Mouse (Mus musculus): ENCODE data around the gene Tnfaip8l3.
"Not testable (repeated sequence)": the region's sequence is repeated elsewhere in the genome, so short reads cannot be mapped to it uniquely, and the experiment has no call there.

Tnfaip8l3 gene

GRCm38 (mm10) chr9:54068032-54068649, at the start of gene Tnfaip8l3:
Gene Tnfaip8l3, minus strand, starts transcription at chr9:54068388.
- DNase-seq (ENCODE audit: low read depth, low spot score) = no peak

GRCm38 (mm10) chr9:54112726-54113125, 44.5 kb upstream of the Tnfaip8l3 start:
- DNase-seq (ENCODE audit: low read depth, low spot score) = no peak

GRCm38 (mm10) chr9:54098636-54099035, 30.4 kb upstream of the Tnfaip8l3 start:
- DNase-seq (ENCODE audit: low read depth, low spot score) = no peak

- no peak for DNase-seq (ENCODE audit: low read depth, low spot score)
Observed at GRCm38 (mm10) chr9:54097091-54097490, 28.9 kb upstream of the Tnfaip8l3 start.

- DNase-seq (ENCODE audit: low read depth, low spot score) = no peak
Observed at GRCm38 (mm10) chr9:54084245-54084644, 16.1 kb upstream of the Tnfaip8l3 start.

- DNase-seq (ENCODE audit: low read depth, low spot score) = no peak
Observed at GRCm38 (mm10) chr9:54077740-54078139, 9.6 kb upstream of the Tnfaip8l3 start.

GRCm38 (mm10) chr9:54074901-54075300, 6.7 kb upstream of the Tnfaip8l3 start:
- DNase-seq (ENCODE audit: low read depth, low spot score) = no peak

GRCm38 (mm10) chr9:54073688-54074087, 5.5 kb upstream of the Tnfaip8l3 start:
- DNase-seq (ENCODE audit: low read depth, low spot score) = no peak

GRCm38 (mm10) chr9:54071474-54072095, 3.4 kb upstream of the Tnfaip8l3 start:
- no peak for DNase-seq (ENCODE audit: low read depth, low spot score)

GRCm38 (mm10) chr9:54069204-54069603, 1.0 kb upstream of the Tnfaip8l3 start:
- DNase-seq (ENCODE audit: low read depth, low spot score) = no peak

GRCm38 (mm10) chr9:54068777-54069176, 589 bp upstream of the Tnfaip8l3 start:
- DNase-seq (ENCODE audit: low read depth, low spot score) = peak; percentile 3

GRCm38 (mm10) chr9:54067642-54068031, 551 bp downstream of the Tnfaip8l3 start:
- no peak for DNase-seq (ENCODE audit: low read depth, low spot score)

- no peak for DNase-seq (ENCODE audit: low read depth, low spot score)
Observed at GRCm38 (mm10) chr9:54064836-54065235, 3.4 kb downstream of the Tnfaip8l3 start.

- no peak for DNase-seq (ENCODE audit: low read depth, low spot score)
Observed at GRCm38 (mm10) chr9:54063655-54064054, 4.5 kb downstream of the Tnfaip8l3 start.

- DNase-seq (ENCODE audit: low read depth, low spot score) = no peak
Observed at GRCm38 (mm10) chr9:54061666-54062065, 6.5 kb downstream of the Tnfaip8l3 start.

GRCm38 (mm10) chr9:54051298-54052068, 16.7 kb downstream of the Tnfaip8l3 start:
- DNase-seq (ENCODE audit: low read depth, low spot score) = no peak

GRCm38 (mm10) chr9:54048978-54049377, 19.2 kb downstream of the Tnfaip8l3 start:
- no peak for DNase-seq (ENCODE audit: low read depth, low spot score)

- no peak for DNase-seq (ENCODE audit: low read depth, low spot score)
Observed at GRCm38 (mm10) chr9:54043067-54043466, 25.1 kb downstream of the Tnfaip8l3 start.

- DNase-seq (ENCODE audit: low read depth, low spot score) = no peak
Observed at GRCm38 (mm10) chr9:54037717-54038116, 30.5 kb downstream of the Tnfaip8l3 start.

- no peak for DNase-seq (ENCODE audit: low read depth, low spot score)
Observed at GRCm38 (mm10) chr9:54034691-54035090, 33.5 kb downstream of the Tnfaip8l3 start.

GRCm38 (mm10) chr9:54022795-54023194, 45.4 kb downstream of the Tnfaip8l3 start:
- no peak for DNase-seq (ENCODE audit: low read depth, low spot score)

GRCm38 (mm10) chr9:53994528-53994927, 73.7 kb downstream of the Tnfaip8l3 start:
- DNase-seq (ENCODE audit: low read depth, low spot score) = no peak

GRCm38 (mm10) chr9:53992567-53992966, 75.6 kb downstream of the Tnfaip8l3 start:
- not testable (repeated sequence) for DNase-seq (ENCODE audit: low read depth, low spot score)

Data from CD4-positive helper T cell, adult 2 months (primary cell).